Mouse (Mus musculus) spleen, adult 2 months (tissue): ENCODE data around the gene Tbx1. TPM values are rescaled to one million over a fixed set of nuclear protein-coding genes. Genes with fewer than 3 reads are reported as not detected.

Source experiments
- DNase-seq, 2 experiments: peaks; one replicate each; pipeline versions ENCODE4 v3.0.0 to v3.0.0-alpha.2; 2012 to 2021; ENCODE audit warnings: low spot score in 2 of 2, low read depth in 1 of 2
- H3K27ac ChIP-seq: fragments of 200-500 bp; 2 replicates; pipeline ENCODE4 v1.5.1; 2012; ENCODE audit warnings: low read length, inconsistent platforms; ENCODE audit not compliant: insufficient read depth
- H3K27me3 ChIP-seq: fragments of 200-500 bp; 2 replicates; pipeline ENCODE4 v1.6.1; 2012; ENCODE audit warnings: mild to moderate bottlenecking, moderate library complexity, low read length, inconsistent platforms; ENCODE audit not compliant: control insufficient read depth, insufficient read depth
- H3K36me3 ChIP-seq: fragments of 200-500 bp; 2 replicates; pipeline ENCODE4 v1.6.1; 2012; ENCODE audit warnings: mild to moderate bottlenecking, low read length, inconsistent platforms; ENCODE audit not compliant: control insufficient read depth, insufficient read depth
- H3K4me1 ChIP-seq: fragments of 200-500 bp; 2 replicates; pipeline ENCODE4 v1.6.1; 2011; ENCODE audit warnings: inconsistent platforms; ENCODE audit not compliant: control insufficient read depth, insufficient read depth, insufficient read length
- H3K4me3 ChIP-seq: fragments of 200-500 bp; 2 replicates; pipeline ENCODE4 v1.5.1; 2011; ENCODE audit warnings: mild to moderate bottlenecking, inconsistent platforms; ENCODE audit not compliant: insufficient read depth, insufficient read length; ENCODE audit errors: extremely low read depth
- CTCF ChIP-seq: fragments of 200-500 bp; IDR thresholded peaks from 2 replicates; pipeline ENCODE4 v1.5.1; 2011; ENCODE audit warnings: mild to moderate bottlenecking, inconsistent platforms; ENCODE audit not compliant: insufficient read depth, insufficient read length, insufficient replicate concordance; ENCODE audit errors: extremely low read depth
- POLR2A ChIP-seq: fragments of 200-500 bp; IDR thresholded peaks from 2 replicates; pipeline ENCODE4 v1.6.1; 2011; ENCODE audit warnings: low read depth, low read length, inconsistent platforms
- WGBS: fragments of 180-500 bp; shearing (Covaris S2); methylation state at CpG from one replicate; pipeline ENCODE4 v1.1.7; 2018; 5-methylcytosine and 5-hydroxymethylcytosine counted together
- polyA plus RNA-seq: library from polyadenylated mRNA; depleted of rRNA; stranded (reverse); fragments of >200 nt; gene quantifications from 2 replicates; pipeline ENCODE4 v1.2.3, GENCODE M21; 2012

Tbx1 gene
- polyA plus RNA-seq, 1 experiment: 0.42 TPM

- H3K4me1 ChIP-seq: peaks cover 6% of the 10 kb centered on the region; the same call in 1 of the 2 replicates
- H3K27me3 ChIP-seq: peaks cover 37% of the 10 kb centered on the region
- 86% methylated on average over 10 of the region's 10 CpGs for WGBS
Measured at GRCm38 (mm10) chr16:18584901-18585510, 5.5 kb downstream of the Tbx1 start.

GRCm38 (mm10) chr16:18583673-18584357 lies 6.7 kb downstream of the Tbx1 start:
- Histone ChIP-seq H3K27ac (no peak overlapping the region), H3K36me3 (no peaks in the 10 kb centered on the region), H3K27me3 (peaks cover 36% of the 10 kb centered on the region), H3K4me3 (no peak overlapping the region), H3K4me1 (peaks cover 6% of the 10 kb centered on the region; the same call in 1 of the 2 replicates)
- DNase-seq: no peak
- 75% methylated on average over 10 of the region's 10 CpGs for WGBS
- no peak for TF ChIP-seq CTCF
- TF ChIP-seq POLR2A: no peak

More at GRCm38 (mm10) chr16:18584901-18585510, 5.5 kb downstream of the Tbx1 start:
- DNase-seq: no peak
- Histone ChIP-seq H3K36me3 (no peaks in the 10 kb centered on the region), H3K4me3 (no peak overlapping the region), H3K27ac (no peak overlapping the region)
- TF ChIP-seq POLR2A (no peak), CTCF (no peak)

- DNase-seq: no peak
- no peak for TF ChIP-seq POLR2A
- TF ChIP-seq CTCF: no peak
- H3K27me3 ChIP-seq: peaks cover 32% of the 10 kb centered on the region
- 66% methylated on average over 10 of the region's 10 CpGs for WGBS
- H3K36me3 ChIP-seq: no peaks in the 10 kb centered on the region
- no peak overlapping the region for H3K4me3 ChIP-seq
- H3K4me1 ChIP-seq: peaks cover 6% of the 10 kb centered on the region; the same call in 1 of the 2 replicates
- H3K27ac ChIP-seq: no peak overlapping the region
Measured at GRCm38 (mm10) chr16:18583169-18583568, 7.3 kb downstream of the Tbx1 start.

- Histone ChIP-seq H3K27me3 (peaks cover 27% of the 10 kb centered on the region), H3K36me3 (no peaks in the 10 kb centered on the region), H3K27ac (no peak overlapping the region), H3K4me3 (no peak overlapping the region; the same call in 1 of the 2 replicates), H3K4me1 (peaks cover 6% of the 10 kb centered on the region; the same call in 1 of the 2 replicates)
- TF ChIP-seq POLR2A: no peak
- TF ChIP-seq CTCF: no peak
- 5% methylated on average over 66 of the region's 67 CpGs for WGBS
- DNase-seq: no peak
Measured at GRCm38 (mm10) chr16:18582426-18583148, 7.9 kb downstream of the Tbx1 start.

- TF ChIP-seq POLR2A (no peak), CTCF (no peak)
- peaks cover 26% of the 10 kb centered on the region for H3K27me3 ChIP-seq
- peaks cover 6% of the 10 kb centered on the region; the same call in 1 of the 2 replicates for H3K4me1 ChIP-seq
- DNase-seq: no peak
- no peak overlapping the region for H3K27ac ChIP-seq
- H3K36me3 ChIP-seq: no peaks in the 10 kb centered on the region
- no peak overlapping the region; the same call in 1 of the 2 replicates for H3K4me3 ChIP-seq
- WGBS: 2% methylated on average over 64 of the region's 66 CpGs
Measured at GRCm38 (mm10) chr16:18581623-18582205, 8.8 kb downstream of the Tbx1 start.

GRCm38 (mm10) chr16:18581050-18581622 lies 9.3 kb downstream of the Tbx1 start:
- DNase-seq: no peak
- WGBS: 12% methylated on average over 21 of the region's 21 CpGs
- no peaks in the 10 kb centered on the region for H3K36me3 ChIP-seq
- peaks cover 20% of the 10 kb centered on the region for H3K27me3 ChIP-seq
- no peak overlapping the region; the same call in 1 of the 2 replicates for H3K4me3 ChIP-seq
- H3K27ac ChIP-seq: no peak overlapping the region
- H3K4me1 ChIP-seq: peaks cover 3% of the 10 kb centered on the region; the same call in 1 of the 2 replicates
- no peak for TF ChIP-seq CTCF
- TF ChIP-seq POLR2A: no peak
